Comparison of ENCODE assay signal across 9 mouse cellular contexts in the genomic region with DNA sequence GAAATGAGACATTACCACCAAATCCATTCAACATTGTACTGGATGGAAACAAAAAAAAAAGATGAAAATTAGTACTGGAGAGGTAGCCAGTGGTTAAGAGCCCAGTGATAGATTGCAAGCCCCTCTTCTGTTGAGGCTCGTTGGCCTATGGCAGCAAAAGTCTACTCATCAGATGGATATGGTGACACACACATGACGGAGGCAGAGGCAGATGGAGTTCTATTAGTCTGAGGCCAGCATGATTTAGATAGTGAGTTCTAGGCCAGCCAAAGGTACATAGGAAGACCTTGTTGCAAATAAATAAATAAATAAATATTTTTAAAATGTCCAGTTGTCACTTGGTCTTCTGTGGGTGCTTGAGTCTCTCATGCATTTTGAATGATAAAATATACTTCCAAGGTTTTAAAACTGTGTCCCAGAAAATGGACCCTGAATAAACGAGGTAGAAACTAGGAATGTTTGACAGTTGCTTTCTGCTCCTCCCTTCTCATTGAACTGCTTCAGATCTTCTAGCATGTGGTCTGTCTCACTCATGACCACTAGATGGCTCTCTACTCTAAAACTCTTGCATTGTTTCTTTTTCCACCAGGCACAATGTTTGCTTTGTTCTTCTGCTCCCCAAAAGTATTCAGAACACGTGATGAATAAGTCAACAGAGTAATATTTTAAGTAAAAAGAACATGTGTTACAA.
DNase-seq lines count a peak whose midpoint lies in the region; ATAC-seq and TF ChIP-seq lines count a peak whose summit lies in the region.
"Had no signal": no experiment of that assay in that cellular context is flagged by ENCODE, and none has a peak within 500 bp of the region (broad histone marks: within the 10 kb centered on the region; RNA-seq: fewer than 3 reads in every experiment).

No protein-coding gene starts in this region.

- peak; percentile 3 to 13 for DNase-seq in kidney, adult 8-10 months
- DNase-seq in CH12.LX (ENCODE audit: extremely low read depth) (peak; percentile 52), adipocyte (ENCODE audit: low spot score) (peak; percentile 50)
- DNase-seq in hindbrain, embryonic 14.5 days (ENCODE audit: low spot score), result peak; percentile 85
- DNase-seq in lung, postnatal 36 days, result peak; percentile 68
- DNase-seq in thymus, postnatal 36 days, result no peak

- no peak for TF ChIP-seq EP300 in CH12.LX (IDR thresholded peaks at IDR 0.05; ENCODE audit: low read length)

- H3K27me3 ChIP-seq in kidney, embryonic 16.5 days (ENCODE audit: insufficient read depth, low read length), result no peaks in the 10 kb centered on the region
- no peaks in the 10 kb centered on the region for H3K27me3 ChIP-seq in CH12.LX (replicated peaks)
- H3K27me3 ChIP-seq in hindbrain, embryonic 14.5 days (ENCODE audit: control insufficient read depth, insufficient read depth, low read length), result no peaks in the 10 kb centered on the region
- H3K27me3 ChIP-seq: embryonic facial prominence, embryonic 15.5 days had no signal

- no peak overlapping the region for H3K4me2 ChIP-seq in kidney, embryonic 16.5 days (replicated peaks; ENCODE audit: low read depth, low read length)
- no peak overlapping the region for H3K4me2 ChIP-seq in CH12.LX (ENCODE audit: insufficient read depth, low read depth, poor library complexity, severe bottlenecking)
- H3K4me2 ChIP-seq in hindbrain, embryonic 14.5 days (replicated peaks), result no peak overlapping the region
- H3K4me2 ChIP-seq: embryonic facial prominence, embryonic 15.5 days had no signal

- dilution Hi-C loops in CH12.LX (cut with MboI; ENCODE audit: extremely low pct_ligation_motif_present, extremely low pct_unique_long_range_greater_than_20kb, low sequenced_read_pairs), result no loop called here

- no peaks in the 10 kb centered on the region for H3K4me1 ChIP-seq in kidney, embryonic 16.5 days (ENCODE audit: insufficient read depth, low read length)
- no peaks in the 10 kb centered on the region for H3K4me1 ChIP-seq in CH12.LX (ENCODE audit: control insufficient read depth in 1 of 2, insufficient read depth in 2 of 2)
- no peaks in the 10 kb centered on the region for H3K4me1 ChIP-seq in hindbrain, embryonic 14.5 days (replicated peaks; ENCODE audit: control insufficient read depth, insufficient read depth, low read length)
- H3K4me1 ChIP-seq: embryonic facial prominence, embryonic 15.5 days had no signal

- TF ChIP-seq CTCF in CH12.LX (conservative IDR thresholded peaks at IDR 0.05 in 1 of 2, IDR thresholded peaks at IDR 0.05 in 1 of 2; ENCODE audit: low read depth in 2 of 2, low read length in 2 of 2), result peak; percentile 54 to 68

- H3K36me3 ChIP-seq in kidney, embryonic 16.5 days (ENCODE audit: insufficient read depth, low read length), result no peaks in the 10 kb centered on the region
- no peaks in the 10 kb centered on the region for H3K36me3 ChIP-seq in CH12.LX (replicated peaks in 1 of 2; ENCODE audit: control insufficient read depth in 1 of 2, insufficient read depth in 1 of 2, low read length in 1 of 2)
- H3K36me3 ChIP-seq in hindbrain, embryonic 14.5 days (replicated peaks; ENCODE audit: control insufficient read depth, insufficient read depth), result no peaks in the 10 kb centered on the region
- H3K36me3 ChIP-seq: embryonic facial prominence, embryonic 15.5 days had no signal

- in situ Hi-C loops in CH12.LX (cut with MboI; ENCODE audit: low pct_ligation_motif_present, low pct_unique_long_range_greater_than_20kb, low sequenced_read_pairs), result no loop called here

- H3K27ac ChIP-seq in kidney, embryonic 16.5 days (ENCODE audit: low read length), result no peak overlapping the region
- H3K27ac ChIP-seq in CH12.LX (ENCODE audit: insufficient read depth, low read depth), result no peak overlapping the region
- no peak overlapping the region for H3K27ac ChIP-seq in hindbrain, embryonic 14.5 days
- H3K27ac ChIP-seq: embryonic facial prominence, embryonic 15.5 days had no signal

- no peak for ATAC-seq in kidney, embryonic 16.5 days (ENCODE audit: low FRiP score, low TSS enrichment)
- ATAC-seq in hindbrain, embryonic 14.5 days (ENCODE audit: low FRiP score), result peak; percentile 82; the same call in 1 of the 2 replicates
- ATAC-seq in erythroid progenitor cell, adult 5-6 weeks (replicated peaks; ENCODE audit: low FRiP score, poor library complexity, severe bottlenecking), result no peak

- no peak overlapping the region for H3K4me3 ChIP-seq in kidney, embryonic 16.5 days (ENCODE audit: low read length)
- H3K4me3 ChIP-seq in CH12.LX (replicated peaks in 1 of 3; ENCODE audit: low read depth in 2 of 3, low read length in 2 of 3, poor library complexity in 1 of 3), result no peak overlapping the region
- H3K4me3 ChIP-seq in hindbrain, embryonic 14.5 days (replicated peaks; ENCODE audit: low read length), result no peak overlapping the region
- H3K4me3 ChIP-seq: embryonic facial prominence, embryonic 15.5 days had no signal

- TF ChIP-seq RAD21 in CH12.LX (IDR thresholded peaks at IDR 0.05; ENCODE audit: low read depth, low read length), result peak; percentile 60

- no peak overlapping the region for H3K9ac ChIP-seq in kidney, embryonic 16.5 days (replicated peaks; ENCODE audit: low read length)
- H3K9ac ChIP-seq in CH12.LX (ENCODE audit: insufficient read depth, low read depth), result no peak overlapping the region
- H3K9ac ChIP-seq in hindbrain, embryonic 14.5 days, result no peak overlapping the region
- H3K9ac ChIP-seq: embryonic facial prominence, embryonic 15.5 days had no signal

- H3K79me2 ChIP-seq in CH12.LX (replicated peaks; ENCODE audit: control insufficient read depth, extremely low read depth, insufficient read depth, poor library complexity, severe bottlenecking), result no peaks in the 10 kb centered on the region

- WGBS in kidney, embryonic 16.5 days, result 46% methylated on average over 4 of the region's 4 CpGs
- 49% methylated on average over 4 of the region's 4 CpGs for WGBS in hindbrain, embryonic 14.5 days

- TF ChIP-seq POLR2A in CH12.LX (IDR thresholded peaks at IDR 0.05; ENCODE audit: low read depth, low read length), result no peak

- no peaks in the 10 kb centered on the region for H3K9me3 ChIP-seq in kidney, embryonic 16.5 days (ENCODE audit: low read length)
- no peaks in the 10 kb centered on the region for H3K9me3 ChIP-seq in CH12.LX (replicated peaks; ENCODE audit: low read length)
- no peaks in the 10 kb centered on the region for H3K9me3 ChIP-seq in hindbrain, embryonic 14.5 days (ENCODE audit: control insufficient read depth, low read length)
- H3K9me3 ChIP-seq: embryonic facial prominence, embryonic 15.5 days had no signal

TF ChIP-seq in CH12.LX, 34 proteins besides CTCF, POLR2A, EP300 and RAD21:
- TF ChIP-seq ELF1 (IDR thresholded peaks at IDR 0.05; ENCODE audit: low read depth, low read length) (no peak), SMC3 (IDR thresholded peaks at IDR 0.05; ENCODE audit: low read depth, low read length) (peak; percentile 31), MYC (IDR thresholded peaks at IDR 0.05; ENCODE audit: low read depth, low read length) (peak; percentile 60; the same call in 1 of the 2 replicates)
TF ChIP-seq in CH12.LX: peak in this region for 2.

Comparison
In these comparisons a context has a peak if more than half of its experiments do, and no peak if none do; other contexts are left out.
1. DNase-seq: peak in kidney, adult 8-10 months (2 of 2), CH12.LX (single experiment), adipocyte (single experiment), hindbrain, embryonic 14.5 days (single experiment) and lung, postnatal 36 days (single experiment); none in thymus, postnatal 36 days (0 of 2).